Mouse (Mus musculus): Measurements from ENCODE around the gene Nek6.

- TF ChIP-seq FLI1 (IDR thresholded peaks at IDR 0.05; ENCODE audit: low read length) = no peak
- no peak for TF ChIP-seq GATA1 (IDR thresholded peaks at IDR 0.05; ENCODE audit: borderline replicate concordance, low read length)
These were observed 32.9 kb downstream of the Nek6 start for GRCm38 (mm10) chr2:38544341-38544740.

Data from megakaryocyte, embryonic 14.5 days (primary cell).